Mouse (Mus musculus): ENCODE measurements around the gene Gm20683. TPM values are rescaled to one million over a fixed set of nuclear protein-coding genes. Genes with fewer than 3 reads are reported as not detected.

Gene Gm20683
- polyA plus RNA-seq, 1 experiment from 2014 or later: 1.4 TPM

- WGBS: 77% methylated on average over 4 of the region's 4 CpGs
- no peaks in the 10 kb centered on the region for H3K27me3 ChIP-seq (ENCODE audit: control insufficient read depth, insufficient read depth, low read length)
- H3K36me3 ChIP-seq (ENCODE audit: control insufficient read depth, insufficient read depth, low read length): peaks cover 38% of the 10 kb centered on the region
- H3K4me3 ChIP-seq (ENCODE audit: low read depth, low read length): no peak overlapping the region
- H3K27ac ChIP-seq (ENCODE audit: low read length): no peak overlapping the region
- peaks cover 38% of the 10 kb centered on the region for H3K4me1 ChIP-seq (ENCODE audit: control insufficient read depth, insufficient read depth, low read length)
- H3K9ac ChIP-seq (replicated peaks; ENCODE audit: low read depth, low read length): no peak overlapping the region
- peak overlapping the region; percentile 91 for H3K4me2 ChIP-seq (replicated peaks; ENCODE audit: low read depth, low read length)
- no peaks in the 10 kb centered on the region for H3K9me3 ChIP-seq (ENCODE audit: control insufficient read depth, low read depth, low read length)
- ATAC-seq (ENCODE audit: insufficient number of reproducible peaks, insufficient read depth, low FRiP score, low read depth): no peak
These were observed 11.3 kb downstream of the Gm20683 start for GRCm38 (mm10) chr17:25830200-25830753.

- no peak for ATAC-seq (ENCODE audit: insufficient number of reproducible peaks, insufficient read depth, low FRiP score, low read depth)
- H3K36me3 ChIP-seq (ENCODE audit: control insufficient read depth, insufficient read depth, low read length): peaks cover 34% of the 10 kb centered on the region
- H3K4me1 ChIP-seq (ENCODE audit: control insufficient read depth, insufficient read depth, low read length): peaks cover 35% of the 10 kb centered on the region
- H3K9ac ChIP-seq (replicated peaks; ENCODE audit: low read depth, low read length): peak overlapping the region; percentile 60
- no peaks in the 10 kb centered on the region for H3K9me3 ChIP-seq (ENCODE audit: control insufficient read depth, low read depth, low read length)
- H3K27ac ChIP-seq (ENCODE audit: low read length): peak overlapping the region; percentile 88
- 30% methylated on average over 8 of the region's 8 CpGs for WGBS
- peak overlapping the region; percentile 91 for H3K4me2 ChIP-seq (replicated peaks; ENCODE audit: low read depth, low read length)
- no peaks in the 10 kb centered on the region for H3K27me3 ChIP-seq (ENCODE audit: control insufficient read depth, insufficient read depth, low read length)
- peak overlapping the region; percentile 59 for H3K4me3 ChIP-seq (ENCODE audit: low read depth, low read length)
These were observed 12.0 kb downstream of the Gm20683 start for GRCm38 (mm10) chr17:25829558-25830017.

- H3K36me3 ChIP-seq (ENCODE audit: control insufficient read depth, insufficient read depth, low read length): peaks cover 34% of the 10 kb centered on the region
- peak within 1 kb of the TSS; percentile 88 for H3K27ac ChIP-seq (ENCODE audit: low read length)
- under 1% methylated on average over 32 of the region's 32 CpGs for WGBS
- peak; percentile 25; the same call in 1 of the 2 replicates for ATAC-seq (ENCODE audit: insufficient number of reproducible peaks, insufficient read depth, low FRiP score, low read depth)
- H3K4me1 ChIP-seq (ENCODE audit: control insufficient read depth, insufficient read depth, low read length): peaks cover 35% of the 10 kb centered on the region
- peak within 1 kb of the TSS; percentile 91 for H3K4me2 ChIP-seq (replicated peaks; ENCODE audit: low read depth, low read length)
- H3K4me3 ChIP-seq (ENCODE audit: low read depth, low read length): peak within 1 kb of the TSS; percentile 59
- H3K9ac ChIP-seq (replicated peaks; ENCODE audit: low read depth, low read length): peak within 1 kb of the TSS; percentile 60
- H3K27me3 ChIP-seq (ENCODE audit: control insufficient read depth, insufficient read depth, low read length): no peaks in the 10 kb centered on the region
- no peaks in the 10 kb centered on the region for H3K9me3 ChIP-seq (ENCODE audit: control insufficient read depth, low read depth, low read length)
These were observed 12.6 kb downstream of the Gm20683 start, which contains the start of gene Jmjd8 for GRCm38 (mm10) chr17:25828712-25829557. Jmjd8 (plus strand) TSS chr17:25828867.

GRCm38 (mm10) chr17:25828223-25828594, 13.4 kb downstream of the Gm20683 start:
- Histone ChIP-seq H3K27me3 (ENCODE audit: control insufficient read depth, insufficient read depth, low read length) (no peaks in the 10 kb centered on the region), H3K36me3 (ENCODE audit: control insufficient read depth, insufficient read depth, low read length) (peaks cover 34% of the 10 kb centered on the region), H3K27ac (ENCODE audit: low read length) (peak overlapping the region; percentile 88; the same call in 1 of the 2 replicates), H3K4me3 (ENCODE audit: low read depth, low read length) (peak overlapping the region; percentile 59), H3K4me1 (ENCODE audit: control insufficient read depth, insufficient read depth, low read length) (peaks cover 36% of the 10 kb centered on the region), H3K9ac (replicated peaks; ENCODE audit: low read depth, low read length) (no peak overlapping the region), H3K4me2 (replicated peaks; ENCODE audit: low read depth, low read length) (peak overlapping the region; percentile 91), H3K9me3 (ENCODE audit: control insufficient read depth, low read depth, low read length) (no peaks in the 10 kb centered on the region)
- no peak for ATAC-seq (ENCODE audit: insufficient number of reproducible peaks, insufficient read depth, low FRiP score, low read depth)
- 80% methylated on average over 8 of the region's 8 CpGs for WGBS

GRCm38 (mm10) chr17:25827546-25828222, 13.9 kb downstream of the Gm20683 start:
- no peak overlapping the region for H3K27ac ChIP-seq (ENCODE audit: low read length)
- H3K36me3 ChIP-seq (ENCODE audit: control insufficient read depth, insufficient read depth, low read length): peaks cover 34% of the 10 kb centered on the region
- ATAC-seq (ENCODE audit: insufficient number of reproducible peaks, insufficient read depth, low FRiP score, low read depth): no peak
- H3K4me2 ChIP-seq (replicated peaks; ENCODE audit: low read depth, low read length): no peak overlapping the region
- H3K9me3 ChIP-seq (ENCODE audit: control insufficient read depth, low read depth, low read length): no peaks in the 10 kb centered on the region
- no peak overlapping the region; the same call in 1 of the 2 replicates for H3K4me3 ChIP-seq (ENCODE audit: low read depth, low read length)
- peaks cover 36% of the 10 kb centered on the region for H3K4me1 ChIP-seq (ENCODE audit: control insufficient read depth, insufficient read depth, low read length)
- 90% methylated on average over 20 of the region's 22 CpGs for WGBS
- no peaks in the 10 kb centered on the region for H3K27me3 ChIP-seq (ENCODE audit: control insufficient read depth, insufficient read depth, low read length)
- H3K9ac ChIP-seq (replicated peaks; ENCODE audit: low read depth, low read length): no peak overlapping the region

GRCm38 (mm10) chr17:25827011-25827410, 14.6 kb downstream of the Gm20683 start:
- H3K4me2 ChIP-seq (replicated peaks; ENCODE audit: low read depth, low read length): no peak overlapping the region
- peaks cover 36% of the 10 kb centered on the region for H3K4me1 ChIP-seq (ENCODE audit: control insufficient read depth, insufficient read depth, low read length)
- no peaks in the 10 kb centered on the region for H3K9me3 ChIP-seq (ENCODE audit: control insufficient read depth, low read depth, low read length)
- H3K4me3 ChIP-seq (ENCODE audit: low read depth, low read length): no peak overlapping the region
- no peaks in the 10 kb centered on the region for H3K27me3 ChIP-seq (ENCODE audit: control insufficient read depth, insufficient read depth, low read length)
- no peak for ATAC-seq (ENCODE audit: insufficient number of reproducible peaks, insufficient read depth, low FRiP score, low read depth)
- 94% methylated on average over 13 of the region's 13 CpGs for WGBS
- no peak overlapping the region for H3K9ac ChIP-seq (replicated peaks; ENCODE audit: low read depth, low read length)
- peaks cover 34% of the 10 kb centered on the region for H3K36me3 ChIP-seq (ENCODE audit: control insufficient read depth, insufficient read depth, low read length)
- no peak overlapping the region for H3K27ac ChIP-seq (ENCODE audit: low read length)

- no peak for ATAC-seq (ENCODE audit: insufficient number of reproducible peaks, insufficient read depth, low FRiP score, low read depth)
- Histone ChIP-seq H3K27ac (ENCODE audit: low read length) (no peak overlapping the region), H3K27me3 (ENCODE audit: control insufficient read depth, insufficient read depth, low read length) (no peaks in the 10 kb centered on the region), H3K4me1 (ENCODE audit: control insufficient read depth, insufficient read depth, low read length) (peaks cover 29% of the 10 kb centered on the region), H3K36me3 (ENCODE audit: control insufficient read depth, insufficient read depth, low read length) (peaks cover 29% of the 10 kb centered on the region), H3K4me3 (ENCODE audit: low read depth, low read length) (no peak overlapping the region), H3K4me2 (replicated peaks; ENCODE audit: low read depth, low read length) (no peak overlapping the region), H3K9ac (replicated peaks; ENCODE audit: low read depth, low read length) (no peak overlapping the region), H3K9me3 (ENCODE audit: control insufficient read depth, low read depth, low read length) (no peaks in the 10 kb centered on the region)
- 95% methylated on average over 27 of the region's 27 CpGs for WGBS
These were observed 15.5 kb downstream of the Gm20683 start for GRCm38 (mm10) chr17:25825984-25826570.

GRCm38 (mm10) chr17:25825311-25825710, 16.3 kb downstream of the Gm20683 start:
- H3K4me1 ChIP-seq (ENCODE audit: control insufficient read depth, insufficient read depth, low read length): peaks cover 25% of the 10 kb centered on the region
- H3K36me3 ChIP-seq (ENCODE audit: control insufficient read depth, insufficient read depth, low read length): peaks cover 23% of the 10 kb centered on the region
- H3K4me2 ChIP-seq (replicated peaks; ENCODE audit: low read depth, low read length): no peak overlapping the region; the same call in 1 of the 2 replicates
- H3K27ac ChIP-seq (ENCODE audit: low read length): no peak overlapping the region
- peaks cover 2% of the 10 kb centered on the region; the same call in 1 of the 2 replicates for H3K27me3 ChIP-seq (ENCODE audit: control insufficient read depth, insufficient read depth, low read length)
- H3K9ac ChIP-seq (replicated peaks; ENCODE audit: low read depth, low read length): no peak overlapping the region
- no peaks in the 10 kb centered on the region for H3K9me3 ChIP-seq (ENCODE audit: control insufficient read depth, low read depth, low read length)
- H3K4me3 ChIP-seq (ENCODE audit: low read depth, low read length): no peak overlapping the region
- 87% methylated on average over 6 of the region's 6 CpGs for WGBS
- ATAC-seq (ENCODE audit: insufficient number of reproducible peaks, insufficient read depth, low FRiP score, low read depth): no peak

Measured in stomach, embryonic 14.5 days (tissue).